Mouse (Mus musculus) stomach, embryonic 15.5 days (tissue): Measurements from ENCODE around the gene Smim24. TPM values are rescaled to one million over a fixed set of nuclear protein-coding genes. Genes with fewer than 3 reads are reported as not detected.

Experiments used
- ATAC-seq: fragments of 200-750 bp; cut with Nextera tagmentation; 2 replicates; pipeline ENCODE4 v1.8.0; 2017; ENCODE audit warnings: low read depth, moderate number of reproducible peaks, moderate TSS enrichment; ENCODE audit not compliant: insufficient read depth, low FRiP score
- H3K27ac ChIP-seq: fragments of 300-500 bp; sonication (generic); 2 replicates; pipeline ENCODE4 v1.5.1; 2015; ENCODE audit warnings: mild to moderate bottlenecking, inconsistent platforms
- H3K27me3 ChIP-seq: fragments of 300-500 bp; sonication (generic); replicated peaks from 2 replicates; pipeline ENCODE4 v1.6.1; 2015; ENCODE audit warnings: inconsistent platforms
- H3K36me3 ChIP-seq: fragments of 300-500 bp; sonication (generic); 2 replicates; pipeline ENCODE4 v1.6.1; 2015; ENCODE audit warnings: inconsistent platforms
- H3K4me1 ChIP-seq: fragments of 300-500 bp; sonication (generic); 2 replicates; pipeline ENCODE4 v1.6.1; 2015; ENCODE audit warnings: inconsistent platforms
- H3K4me2 ChIP-seq: fragments of 300-500 bp; sonication (generic); 2 replicates; pipeline ENCODE4 v1.6.1; 2015; ENCODE audit warnings: mild to moderate bottlenecking, inconsistent platforms
- H3K4me3 ChIP-seq: fragments of 300-500 bp; sonication (generic); replicated peaks from 2 replicates; pipeline ENCODE4 v1.5.1; 2015; ENCODE audit warnings: inconsistent platforms
- H3K9ac ChIP-seq: fragments of 300-500 bp; sonication (generic); 2 replicates; pipeline ENCODE4 v1.6.1; 2015; ENCODE audit warnings: inconsistent platforms
- H3K9me3 ChIP-seq: fragments of 300-500 bp; sonication (generic); 2 replicates; pipeline ENCODE4 v1.6.1; 2016; ENCODE audit warnings: inconsistent platforms
- whole genome bisulfite sequencing: fragments of 180-500 bp; shearing (Covaris S2); methylation state at CpG from one replicate; pipeline ENCODE4 v1.1.7; 2015; 5-methylcytosine and 5-hydroxymethylcytosine counted together
- polyA plus RNA-seq: library from polyadenylated mRNA; unstranded; fragments of >200 nt; fragmentation: Nextera tagmentation; extraction: Ambion mirVana; gene quantifications from 2 replicates; pipeline ENCODE4 v1.2.1, GENCODE M21; 2015

Gene Smim24
- polyA plus RNA-seq, 1 experiment from 2014 or later, result 59.5 TPM

GRCm38 (mm10) chr10:81395865-81396264 is 3.0 kb downstream of the Smim24 start:
- no peak overlapping the region for H3K4me2 ChIP-seq
- H3K9me3 ChIP-seq, result no peaks in the 10 kb centered on the region
- H3K4me3 ChIP-seq, result no peak overlapping the region
- H3K4me1 ChIP-seq, result peaks cover 16% of the 10 kb centered on the region
- WGBS, result 89% methylated on average over 4 of the region's 4 CpGs
- H3K9ac ChIP-seq, result no peak overlapping the region
- peaks cover 10% of the 10 kb centered on the region; the same call in 1 of the 2 replicates for H3K36me3 ChIP-seq
- H3K27me3 ChIP-seq, result no peaks in the 10 kb centered on the region
- no peak for ATAC-seq
- 0 out of 2 replicates have a peak overlapping the region, but pooled peaks have one; percentile 4 for H3K27ac ChIP-seq

- Histone ChIP-seq H3K36me3 (peaks cover 10% of the 10 kb centered on the region; the same call in 1 of the 2 replicates), H3K4me2 (no peak overlapping the region), H3K9ac (no peak overlapping the region), H3K27ac (no peak overlapping the region), H3K4me1 (peaks cover 23% of the 10 kb centered on the region), H3K9me3 (no peaks in the 10 kb centered on the region), H3K4me3 (no peak overlapping the region), H3K27me3 (no peaks in the 10 kb centered on the region)
- no peak for ATAC-seq
- 84% methylated on average over 5 of the region's 5 CpGs for WGBS
These were observed 3.9 kb downstream of the Smim24 start for GRCm38 (mm10) chr10:81396749-81397148.

- no peak overlapping the region for H3K9ac ChIP-seq
- 77% methylated on average over 5 of the region's 5 CpGs for WGBS
- no peaks in the 10 kb centered on the region for H3K27me3 ChIP-seq
- H3K4me3 ChIP-seq, result no peak overlapping the region
- no peaks in the 10 kb centered on the region for H3K9me3 ChIP-seq
- H3K27ac ChIP-seq, result no peak overlapping the region
- no peak for ATAC-seq
- H3K4me1 ChIP-seq, result peaks cover 29% of the 10 kb centered on the region
- H3K4me2 ChIP-seq, result no peak overlapping the region
- peaks cover 14% of the 10 kb centered on the region; the same call in 1 of the 2 replicates for H3K36me3 ChIP-seq
These were observed 6.4 kb downstream of the Smim24 start for GRCm38 (mm10) chr10:81399296-81399695.

DNA sequence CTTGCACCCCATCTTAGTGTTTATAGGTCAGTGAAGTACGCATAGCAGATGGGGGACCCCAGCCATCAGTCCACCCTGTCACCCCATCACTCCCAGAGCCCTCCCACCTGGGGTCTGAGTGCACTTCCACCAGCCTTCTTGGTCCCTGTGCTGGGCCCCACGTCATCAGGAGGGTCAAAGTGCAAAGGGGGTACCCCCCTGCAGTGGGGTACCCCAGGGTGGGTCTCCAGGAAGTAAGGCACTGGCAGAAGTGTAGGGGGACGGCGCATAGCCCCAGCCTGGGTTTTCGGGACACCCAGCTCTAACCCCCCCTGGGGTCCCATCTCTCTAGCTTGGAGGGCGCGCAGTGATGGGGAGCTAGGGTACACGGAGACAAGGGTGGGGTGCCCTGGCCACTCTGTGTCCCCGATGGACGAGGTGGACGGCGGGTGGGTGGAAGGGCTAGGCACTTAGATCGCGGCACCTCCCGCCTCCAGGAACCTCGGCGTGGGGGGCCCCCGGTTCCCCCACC is 7.0 kb downstream of the Smim24 start:
- Histone ChIP-seq H3K9me3 (no peaks in the 10 kb centered on the region), H3K9ac (no peak overlapping the region), H3K27me3 (no peaks in the 10 kb centered on the region), H3K4me1 (peaks cover 29% of the 10 kb centered on the region), H3K4me2 (no peak overlapping the region), H3K4me3 (no peak overlapping the region), H3K36me3 (peaks cover 19% of the 10 kb centered on the region; the same call in 1 of the 2 replicates), H3K27ac (no peak overlapping the region)
- 83% methylated on average over 18 of the region's 18 CpGs for WGBS
- no peak for ATAC-seq

GRCm38 (mm10) chr10:81400371-81401204 is 7.7 kb downstream of the Smim24 start:
- Histone ChIP-seq H3K27me3 (no peaks in the 10 kb centered on the region), H3K4me2 (no peak overlapping the region), H3K27ac (peak overlapping the region; percentile 89; the same call in 1 of the 2 replicates), H3K9me3 (no peaks in the 10 kb centered on the region), H3K9ac (no peak overlapping the region), H3K4me3 (no peak overlapping the region), H3K36me3 (peaks cover 19% of the 10 kb centered on the region; the same call in 1 of the 2 replicates), H3K4me1 (peaks cover 29% of the 10 kb centered on the region)
- ATAC-seq, result no peak
- WGBS, result 65% methylated on average over 22 of the region's 22 CpGs

- no peaks in the 10 kb centered on the region for H3K27me3 ChIP-seq
- peaks cover 19% of the 10 kb centered on the region; the same call in 1 of the 2 replicates for H3K36me3 ChIP-seq
- H3K27ac ChIP-seq, result peak overlapping the region; percentile 89
- H3K4me1 ChIP-seq, result peaks cover 29% of the 10 kb centered on the region
- no peak overlapping the region for H3K9ac ChIP-seq
- no peak for ATAC-seq
- no peak overlapping the region for H3K4me3 ChIP-seq
- H3K4me2 ChIP-seq, result no peak overlapping the region
- no peaks in the 10 kb centered on the region for H3K9me3 ChIP-seq
- 38% methylated on average over 10 of the region's 10 CpGs for WGBS
These were observed 8.3 kb downstream of the Smim24 start for GRCm38 (mm10) chr10:81401205-81401520.

- Histone ChIP-seq H3K4me2 (peak overlapping the region; percentile 46), H3K4me3 (peak overlapping the region; percentile 19; the same call in 1 of the 2 replicates), H3K9me3 (no peaks in the 10 kb centered on the region), H3K9ac (no peak overlapping the region), H3K36me3 (peaks cover 19% of the 10 kb centered on the region; the same call in 1 of the 2 replicates), H3K4me1 (peaks cover 29% of the 10 kb centered on the region), H3K27ac (peak overlapping the region; percentile 89), H3K27me3 (no peaks in the 10 kb centered on the region)
- peak; percentile 75 for ATAC-seq
- WGBS, result 6% methylated on average over 17 of the region's 18 CpGs
These were observed 8.8 kb downstream of the Smim24 start for GRCm38 (mm10) chr10:81401521-81402226.

DNA sequence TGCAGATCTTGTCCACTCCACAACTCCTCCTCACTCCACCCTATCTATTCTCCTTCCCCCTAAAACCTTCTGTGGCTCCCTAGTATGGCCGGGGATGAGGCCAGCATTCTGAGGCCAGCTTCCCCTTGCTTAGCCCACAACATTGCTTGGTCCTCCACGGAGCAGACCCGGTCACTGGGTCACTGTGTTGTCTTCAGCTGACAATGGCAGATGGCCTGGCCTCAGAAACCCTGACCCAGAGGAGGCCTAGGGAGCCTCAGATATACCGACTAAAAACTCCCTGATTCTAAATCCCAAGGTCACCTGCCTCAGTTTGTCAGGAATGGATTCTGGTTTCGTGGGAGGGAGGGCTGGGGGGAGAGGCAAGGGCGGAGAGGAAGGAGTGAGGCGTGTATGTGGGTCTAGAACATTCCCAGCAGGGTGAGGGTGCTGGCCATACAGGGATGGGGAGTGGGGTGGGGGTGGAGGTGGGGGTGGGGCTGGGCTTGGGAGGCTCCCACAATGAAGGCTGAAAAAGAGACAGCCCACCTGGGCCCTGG is 9.4 kb downstream of the Smim24 start:
- ATAC-seq, result no peak
- Histone ChIP-seq H3K9ac (no peak overlapping the region), H3K27me3 (no peaks in the 10 kb centered on the region), H3K27ac (peak overlapping the region; percentile 89), H3K36me3 (peaks cover 23% of the 10 kb centered on the region; the same call in 1 of the 2 replicates), H3K4me3 (no peak overlapping the region; the same call in 1 of the 2 replicates), H3K9me3 (no peaks in the 10 kb centered on the region), H3K4me1 (peaks cover 35% of the 10 kb centered on the region), H3K4me2 (peak overlapping the region; percentile 46; the same call in 1 of the 2 replicates)
- 20% methylated on average over 7 of the region's 7 CpGs for WGBS

DNA sequence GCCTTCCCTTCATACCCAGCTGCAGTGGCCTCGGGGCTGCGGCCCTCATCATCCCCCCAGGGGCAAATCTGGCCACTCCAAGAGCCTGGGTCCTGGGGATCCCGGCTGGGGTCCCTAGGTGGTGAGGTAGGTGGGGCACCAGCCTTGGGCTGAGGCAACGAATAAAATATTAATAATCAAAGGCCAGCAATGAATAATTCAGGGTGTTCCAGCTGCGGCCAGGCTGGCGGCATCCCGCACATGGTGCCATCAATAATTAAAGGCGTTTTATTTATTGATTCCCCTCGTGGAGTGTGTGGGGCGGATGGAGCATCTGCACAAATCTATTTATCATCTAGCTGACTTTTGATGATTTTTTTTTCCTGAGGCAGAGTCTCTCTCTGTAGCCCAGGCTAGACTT is 10.7 kb downstream of the Smim24 start:
- Histone ChIP-seq H3K27ac (peak overlapping the region; percentile 89), H3K4me2 (no peak overlapping the region), H3K27me3 (0 out of 2 replicates have a peak, but pooled peaks cover 4% of the 10 kb centered on the region), H3K9ac (no peak overlapping the region), H3K9me3 (no peaks in the 10 kb centered on the region), H3K4me3 (no peak overlapping the region), H3K36me3 (peaks cover 30% of the 10 kb centered on the region; the same call in 1 of the 2 replicates), H3K4me1 (peaks cover 48% of the 10 kb centered on the region)
- WGBS, result 66% methylated on average over 10 of the region's 10 CpGs
- ATAC-seq, result no peak

- Histone ChIP-seq H3K4me2 (no peak overlapping the region), H3K9ac (no peak overlapping the region), H3K36me3 (peaks cover 30% of the 10 kb centered on the region; the same call in 1 of the 2 replicates), H3K9me3 (no peaks in the 10 kb centered on the region), H3K27ac (no peak overlapping the region), H3K4me1 (peaks cover 53% of the 10 kb centered on the region), H3K27me3 (0 out of 2 replicates have a peak, but pooled peaks cover 4% of the 10 kb centered on the region), H3K4me3 (no peak overlapping the region)
- WGBS, result 34% methylated on average over 9 of the region's 9 CpGs
- ATAC-seq, result no peak
These were observed 11.2 kb downstream of the Smim24 start for GRCm38 (mm10) chr10:81404082-81404481.

- H3K9me3 ChIP-seq, result no peaks in the 10 kb centered on the region
- H3K4me2 ChIP-seq, result no peak overlapping the region
- 0 out of 2 replicates have a peak, but pooled peaks cover 4% of the 10 kb centered on the region for H3K27me3 ChIP-seq
- H3K4me1 ChIP-seq, result peaks cover 58% of the 10 kb centered on the region
- WGBS, result 61% methylated on average over 18 of the region's 18 CpGs
- no peak overlapping the region for H3K9ac ChIP-seq
- H3K36me3 ChIP-seq, result peaks cover 30% of the 10 kb centered on the region; the same call in 1 of the 2 replicates
- H3K4me3 ChIP-seq, result no peak overlapping the region
- H3K27ac ChIP-seq, result no peak overlapping the region
- ATAC-seq, result no peak
These were observed 11.9 kb downstream of the Smim24 start for GRCm38 (mm10) chr10:81404720-81405119.
